Mouse (Mus musculus): ENCODE measurements around the gene Ccdc13. TPM values are rescaled to one million over a fixed set of nuclear protein-coding genes. Genes with fewer than 3 reads are reported as not detected.
A peak's percentile ranks its signal among the peaks of the same experiment; 100 is the strongest.

Ccdc13 gene
- polyA plus RNA-seq, 1 experiment from 2014 or later: 0.21 TPM

DNA sequence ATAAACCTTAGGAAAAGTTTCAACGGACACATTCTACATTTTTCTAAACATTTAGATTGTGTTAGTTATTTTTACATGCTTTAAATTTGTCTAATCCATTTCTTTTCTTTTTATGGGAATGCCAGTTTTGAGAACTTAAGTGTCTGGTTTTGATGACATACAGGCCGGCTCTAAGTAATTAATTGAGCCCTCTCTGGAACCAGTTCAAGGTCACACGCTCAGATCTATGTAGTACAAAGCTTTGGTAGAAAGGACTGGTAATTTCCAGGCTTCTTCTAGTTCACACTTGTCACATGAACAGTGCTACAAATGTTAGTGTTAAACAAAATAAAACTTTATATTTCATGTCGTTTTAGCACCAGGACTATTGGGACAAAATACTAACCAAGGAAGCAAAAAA lies 25.6 kb upstream of the Ccdc13 start:
- 68% methylated on average over 4 of the region's 4 CpGs for WGBS
- no peak for DNase-seq (ENCODE audit: low spot score)
- Histone ChIP-seq H3K36me3 (no peaks in the 10 kb centered on the region), H3K27me3 (ENCODE audit: insufficient read depth, poor library complexity, severe bottlenecking) (no peaks in the 10 kb centered on the region), H3K4me3 (no peak overlapping the region), H3K9me3 (no peaks in the 10 kb centered on the region), H3K27ac (no peak overlapping the region), H3K4me1 (0 out of 2 replicates have a peak, but pooled peaks cover 6% of the 10 kb centered on the region)

DNA sequence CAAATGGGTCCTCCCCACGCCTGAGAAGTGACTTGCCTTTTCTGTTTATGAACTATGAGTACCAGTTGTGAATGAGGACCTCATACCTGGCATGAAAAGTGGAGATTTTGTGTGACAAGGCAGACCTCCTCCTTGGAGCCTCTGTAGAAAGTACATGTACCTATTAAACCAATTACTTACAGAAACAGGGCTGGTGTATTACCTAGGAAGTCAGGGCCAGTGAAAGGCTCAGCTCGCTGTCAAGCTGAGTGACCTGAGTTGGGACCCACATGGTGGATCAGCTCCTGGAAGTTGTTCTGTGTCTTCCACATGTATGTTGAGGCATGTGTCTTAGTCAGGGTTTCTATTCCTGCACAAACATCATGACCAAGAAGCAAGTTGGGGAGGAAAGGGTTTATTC lies 21.7 kb upstream of the Ccdc13 start:
- no peak overlapping the region for H3K27ac ChIP-seq
- H3K4me3 ChIP-seq: no peak overlapping the region
- no peaks in the 10 kb centered on the region for H3K36me3 ChIP-seq
- H3K9me3 ChIP-seq: no peaks in the 10 kb centered on the region
- WGBS: 80% methylated on average over 2 of the region's 2 CpGs
- H3K27me3 ChIP-seq (ENCODE audit: insufficient read depth, poor library complexity, severe bottlenecking): no peaks in the 10 kb centered on the region
- H3K4me1 ChIP-seq: peaks cover 13% of the 10 kb centered on the region; the same call in 1 of the 2 replicates
- no peak for DNase-seq (ENCODE audit: low spot score)

DNA sequence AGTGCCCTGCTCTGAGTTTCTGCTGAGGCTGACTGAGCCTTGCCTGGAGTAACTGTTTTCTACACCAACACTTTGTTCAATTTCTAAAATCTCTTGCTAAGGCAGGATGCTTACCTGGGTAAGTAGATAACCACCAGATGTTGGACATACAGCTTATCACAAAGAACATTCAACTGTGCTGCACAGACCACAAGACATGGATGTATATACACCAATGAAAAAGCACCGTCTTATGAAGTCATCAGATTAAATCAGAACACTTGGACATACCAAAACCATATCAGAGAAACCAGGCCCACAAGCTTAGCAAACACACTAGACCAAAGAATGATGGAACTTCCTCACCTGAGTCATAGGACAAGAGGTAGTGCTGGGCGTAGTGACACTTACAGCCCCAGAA lies 20.1 kb upstream of the Ccdc13 start:
- 93% methylated on average over 2 of the region's 2 CpGs for WGBS
- Histone ChIP-seq H3K9me3 (no peaks in the 10 kb centered on the region), H3K36me3 (no peaks in the 10 kb centered on the region), H3K27me3 (ENCODE audit: insufficient read depth, poor library complexity, severe bottlenecking) (no peaks in the 10 kb centered on the region), H3K4me3 (no peak overlapping the region), H3K4me1 (peaks cover 8% of the 10 kb centered on the region; the same call in 1 of the 2 replicates), H3K27ac (no peak overlapping the region)
- no peak for DNase-seq (ENCODE audit: low spot score)

DNA sequence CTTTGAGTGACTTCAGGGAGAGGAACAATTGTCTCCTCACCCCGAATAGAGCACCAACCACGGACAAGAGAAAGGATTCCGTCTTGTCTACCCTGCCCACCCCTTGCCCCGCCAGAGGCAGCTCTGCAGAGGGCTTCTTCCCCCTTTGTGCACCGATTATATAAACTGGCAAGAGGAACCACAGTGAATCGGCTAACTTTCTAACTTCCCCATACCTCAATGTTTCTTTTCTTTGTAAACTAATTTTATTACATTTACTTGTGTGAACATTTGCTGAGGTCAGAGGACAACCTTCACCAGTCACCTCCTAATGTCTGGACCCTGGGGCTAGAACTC lies 18.9 kb upstream of the Ccdc13 start, which contains the start of gene Higd1a:
TSS of gene Higd1a (minus strand) at position 210 of the 336 bp plus-strand sequence.
- H3K4me1 ChIP-seq: peaks cover 8% of the 10 kb centered on the region; the same call in 1 of the 2 replicates
- H3K27ac ChIP-seq: peak within 1 kb of the TSS; percentile 99
- H3K36me3 ChIP-seq: peaks cover 6% of the 10 kb centered on the region; the same call in 1 of the 2 replicates
- H3K4me3 ChIP-seq: peak within 1 kb of the TSS; percentile 94
- no peaks in the 10 kb centered on the region for H3K27me3 ChIP-seq (ENCODE audit: insufficient read depth, poor library complexity, severe bottlenecking)
- WGBS: 14% methylated on average over 6 of the region's 6 CpGs
- H3K9me3 ChIP-seq: no peaks in the 10 kb centered on the region
- peak; percentile 74 for DNase-seq (ENCODE audit: low spot score)

DNA sequence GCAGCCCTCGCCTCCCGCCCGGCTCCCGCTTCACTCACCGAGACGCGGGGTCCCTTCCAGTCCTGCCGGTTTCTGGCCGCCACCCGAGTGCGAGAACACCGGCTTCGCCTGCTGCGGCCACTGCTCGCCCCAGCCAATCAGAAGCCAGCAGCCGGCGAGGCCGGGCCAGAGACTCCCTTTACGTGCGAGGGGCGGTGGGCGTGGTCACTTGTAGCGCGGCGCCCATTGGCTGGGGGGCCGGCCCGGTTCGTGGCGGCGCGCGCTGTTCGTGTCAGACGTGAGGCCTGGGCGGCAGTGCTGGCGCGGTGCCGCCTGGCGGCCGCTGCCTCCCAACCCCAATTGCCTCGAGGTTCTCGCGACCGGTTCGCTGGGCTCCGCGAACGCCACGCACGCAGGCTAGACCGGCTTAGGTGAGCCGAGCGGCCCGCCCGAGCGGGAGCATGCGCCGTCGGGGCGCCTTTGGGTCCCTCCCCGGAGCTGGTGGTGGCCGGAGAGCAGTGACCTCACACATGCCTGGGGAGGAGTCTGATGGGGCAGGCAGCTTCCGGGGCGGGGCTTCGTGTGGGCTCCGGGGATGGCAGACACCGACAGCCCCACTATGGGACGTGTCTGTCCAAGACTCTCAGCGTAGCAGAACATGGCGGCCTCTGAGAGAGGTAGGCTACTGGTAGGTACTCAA lies 18.4 kb upstream of the Ccdc13 start:
- Histone ChIP-seq H3K27me3 (ENCODE audit: insufficient read depth, poor library complexity, severe bottlenecking) (no peaks in the 10 kb centered on the region), H3K9me3 (no peaks in the 10 kb centered on the region), H3K4me1 (peaks cover 8% of the 10 kb centered on the region; the same call in 1 of the 2 replicates), H3K4me3 (peak overlapping the region; percentile 94), H3K36me3 (peaks cover 6% of the 10 kb centered on the region; the same call in 1 of the 2 replicates), H3K27ac (peak overlapping the region; percentile 99)
- WGBS: under 1% methylated on average over 70 of the region's 70 CpGs
- DNase-seq (ENCODE audit: low spot score): peak; percentile 98

DNA sequence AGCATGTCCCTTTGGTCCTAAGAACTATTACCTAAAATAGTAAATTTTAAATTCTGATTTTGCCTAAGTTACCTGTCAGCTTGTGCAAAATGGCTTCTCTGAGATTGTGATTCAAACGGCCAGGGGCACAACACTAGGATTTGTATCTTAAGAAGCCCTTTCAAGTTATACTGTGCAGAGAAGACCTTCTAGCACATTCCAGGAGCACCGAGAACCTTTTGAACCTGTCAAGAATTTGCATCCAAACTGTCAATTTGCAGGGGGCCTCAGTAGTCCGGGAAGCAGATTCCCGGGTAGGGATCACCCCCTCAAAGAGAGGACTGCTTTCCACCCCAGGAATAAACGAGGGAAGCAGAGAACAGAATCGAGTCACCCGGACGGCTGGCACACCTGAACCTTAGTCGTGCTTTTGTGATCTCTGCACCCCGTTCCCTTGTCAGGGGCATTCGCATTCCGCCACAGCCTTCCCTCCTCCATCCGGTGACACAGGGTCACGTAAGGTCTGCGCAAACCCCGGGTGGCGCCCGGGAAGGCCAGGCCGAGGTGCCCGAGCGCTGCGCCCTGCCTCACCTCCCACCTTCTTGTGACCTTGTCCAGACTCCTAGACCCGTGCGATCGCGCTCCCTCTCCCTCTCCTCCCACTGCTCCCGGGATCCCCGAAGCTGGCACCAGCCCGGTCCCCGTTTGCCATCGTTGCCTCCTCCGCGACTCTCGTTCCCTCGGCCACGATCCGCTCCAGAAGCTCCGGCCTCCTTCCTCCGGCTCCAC lies 17.6 kb upstream of the Ccdc13 start:
- H3K27me3 ChIP-seq (ENCODE audit: insufficient read depth, poor library complexity, severe bottlenecking): no peaks in the 10 kb centered on the region
- H3K4me1 ChIP-seq: peaks cover 8% of the 10 kb centered on the region; the same call in 1 of the 2 replicates
- peak; percentile 70 for DNase-seq (ENCODE audit: low spot score)
- WGBS: 2% methylated on average over 39 of the region's 39 CpGs
- H3K36me3 ChIP-seq: peaks cover 11% of the 10 kb centered on the region
- peak overlapping the region; percentile 99 for H3K27ac ChIP-seq
- no peaks in the 10 kb centered on the region for H3K9me3 ChIP-seq
- H3K4me3 ChIP-seq: peak overlapping the region; percentile 94

DNA sequence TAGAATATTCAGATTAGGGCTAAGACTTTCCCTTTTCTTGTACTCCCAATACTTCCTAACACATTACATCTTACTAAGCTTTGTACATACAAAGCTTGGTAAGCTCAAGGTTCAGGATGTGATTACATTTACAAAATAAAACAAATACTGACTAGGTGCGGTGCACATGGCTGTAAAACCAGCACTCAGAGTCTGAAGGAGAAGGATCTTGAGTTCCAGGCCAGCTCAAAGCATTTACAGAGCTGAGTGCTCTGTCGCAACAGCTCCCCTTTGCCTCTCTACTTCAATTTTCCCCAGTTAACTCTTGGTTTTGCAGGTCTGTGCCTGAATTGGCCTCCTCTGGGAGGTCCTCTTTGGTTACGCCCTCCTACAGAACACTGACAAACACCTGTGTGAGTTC lies 15.0 kb upstream of the Ccdc13 start:
- WGBS: 96% methylated on average over 3 of the region's 3 CpGs
- no peaks in the 10 kb centered on the region for H3K9me3 ChIP-seq
- no peak overlapping the region for H3K27ac ChIP-seq
- no peak for DNase-seq (ENCODE audit: low spot score)
- peaks cover 35% of the 10 kb centered on the region for H3K36me3 ChIP-seq
- H3K4me3 ChIP-seq: no peak overlapping the region
- peaks cover 8% of the 10 kb centered on the region; the same call in 1 of the 2 replicates for H3K4me1 ChIP-seq
- no peaks in the 10 kb centered on the region for H3K27me3 ChIP-seq (ENCODE audit: insufficient read depth, poor library complexity, severe bottlenecking)

DNA sequence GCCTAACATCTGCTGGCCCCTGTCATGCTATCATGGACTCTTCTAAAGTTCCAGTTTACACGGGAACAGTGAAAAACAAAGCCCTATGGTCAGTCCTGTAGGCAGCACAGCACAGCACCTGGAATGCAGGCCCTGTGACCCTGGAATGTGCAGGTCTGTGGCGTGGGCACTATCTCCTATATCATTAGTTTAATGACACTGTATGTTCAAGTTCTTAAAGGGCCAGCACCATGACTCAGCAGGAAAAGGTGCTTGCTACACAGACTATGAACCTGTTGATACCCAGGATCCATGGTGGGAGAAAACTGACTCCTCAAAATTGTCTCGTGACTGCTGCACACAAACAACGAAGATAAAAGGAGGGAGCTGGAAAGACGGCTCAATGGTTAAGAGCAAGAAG lies 8.6 kb upstream of the Ccdc13 start:
- Histone ChIP-seq H3K36me3 (peaks cover 57% of the 10 kb centered on the region), H3K27ac (no peak overlapping the region), H3K9me3 (no peaks in the 10 kb centered on the region), H3K4me3 (no peak overlapping the region), H3K4me1 (peaks cover 3% of the 10 kb centered on the region; the same call in 1 of the 2 replicates), H3K27me3 (ENCODE audit: insufficient read depth, poor library complexity, severe bottlenecking) (no peaks in the 10 kb centered on the region)
- no peak for DNase-seq (ENCODE audit: low spot score)
- 78% methylated on average over 5 of the region's 5 CpGs for WGBS

DNA sequence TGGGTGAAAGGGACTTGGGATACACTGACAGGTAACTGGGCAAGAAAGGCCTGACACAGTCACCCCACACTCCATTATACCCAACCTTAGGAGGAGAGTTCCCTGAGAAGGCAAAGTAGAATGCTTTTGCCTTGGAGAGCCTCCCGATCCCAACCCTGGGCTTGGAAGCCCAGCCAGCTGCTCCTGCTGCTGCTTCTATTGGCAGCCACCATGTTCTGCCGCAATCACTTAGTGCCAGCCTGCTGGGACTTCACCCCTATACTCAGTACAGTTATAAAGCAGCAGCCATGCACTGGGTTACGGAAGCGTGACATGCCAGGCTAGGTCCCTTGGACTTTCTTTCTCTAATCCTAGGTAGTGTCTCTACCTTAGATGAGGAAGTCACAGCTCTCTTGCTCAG lies 7.9 kb upstream of the Ccdc13 start:
- no peak overlapping the region for H3K4me3 ChIP-seq
- no peak for DNase-seq (ENCODE audit: low spot score)
- WGBS: 89% methylated on average over 4 of the region's 4 CpGs
- H3K9me3 ChIP-seq: no peaks in the 10 kb centered on the region
- peaks cover 55% of the 10 kb centered on the region for H3K36me3 ChIP-seq
- H3K27ac ChIP-seq: no peak overlapping the region
- peaks cover 3% of the 10 kb centered on the region; the same call in 1 of the 2 replicates for H3K4me1 ChIP-seq
- H3K27me3 ChIP-seq (ENCODE audit: insufficient read depth, poor library complexity, severe bottlenecking): no peaks in the 10 kb centered on the region

DNA sequence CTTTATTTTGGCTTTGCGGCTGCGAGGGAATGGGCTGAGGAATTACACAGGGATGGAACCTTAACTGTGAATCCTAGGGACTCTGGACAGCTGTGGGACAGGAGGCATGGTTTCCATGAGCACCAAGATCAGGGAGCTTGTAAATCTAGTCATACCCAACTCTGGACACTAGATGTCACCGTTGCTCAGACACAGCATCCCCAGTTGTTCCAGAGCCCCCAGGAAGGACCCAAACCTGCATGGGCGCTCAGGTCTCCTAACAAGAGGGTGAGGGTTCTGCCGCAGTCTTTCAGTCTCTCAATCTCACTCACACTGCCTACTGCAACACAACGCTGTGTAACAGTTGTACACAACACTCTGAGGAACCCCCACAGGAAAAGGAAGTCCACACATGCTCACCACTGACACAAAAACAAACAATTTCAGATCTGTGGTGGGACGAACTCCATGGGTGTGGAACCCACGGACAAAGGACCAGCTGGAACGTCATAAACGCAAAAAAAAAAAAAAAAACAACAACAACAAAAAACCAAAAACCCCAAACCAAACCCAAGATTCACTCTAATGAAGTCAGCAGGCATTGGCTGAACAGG lies 7.4 kb upstream of the Ccdc13 start:
- peaks cover 50% of the 10 kb centered on the region for H3K36me3 ChIP-seq
- DNase-seq (ENCODE audit: low spot score): no peak
- WGBS: 48% methylated on average over 10 of the region's 10 CpGs

DNA sequence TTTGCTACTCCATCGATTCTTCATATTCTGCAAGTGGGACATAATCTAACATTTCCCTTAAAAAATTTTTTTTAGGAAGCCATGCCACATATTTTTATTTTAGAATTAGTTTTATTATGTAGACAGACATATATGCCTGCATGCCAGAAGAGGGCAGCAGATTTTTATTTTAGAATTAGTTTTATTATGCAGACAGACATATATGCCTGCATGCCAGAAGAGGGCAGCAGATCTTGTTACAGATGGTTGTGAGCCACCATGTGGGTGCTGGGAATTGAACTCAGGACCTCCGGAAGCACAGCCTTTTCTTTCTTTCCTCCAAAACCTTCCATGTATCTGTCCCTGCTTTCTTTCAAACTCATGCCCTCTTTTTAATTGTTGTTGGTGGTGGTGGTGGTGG lies 3.7 kb upstream of the Ccdc13 start:
- DNase-seq (ENCODE audit: low spot score): no peak
- WGBS: 88% methylated on average over 2 of the region's 2 CpGs
- H3K36me3 ChIP-seq: peaks cover 15% of the 10 kb centered on the region
- no peaks in the 10 kb centered on the region for H3K9me3 ChIP-seq
- peaks cover 14% of the 10 kb centered on the region for H3K4me1 ChIP-seq
- 0 out of 2 replicates have a peak, but pooled peaks cover 16% of the 10 kb centered on the region for H3K27me3 ChIP-seq (ENCODE audit: insufficient read depth, poor library complexity, severe bottlenecking)
- H3K27ac ChIP-seq: no peak overlapping the region
- no peak overlapping the region for H3K4me3 ChIP-seq

More for the DNA sequence above, 7.4 kb upstream of the Ccdc13 start:
- Histone ChIP-seq H3K4me3 (no peak overlapping the region), H3K9me3 (no peaks in the 10 kb centered on the region), H3K4me1 (peaks cover 3% of the 10 kb centered on the region; the same call in 1 of the 2 replicates), H3K27ac (no peak overlapping the region), H3K27me3 (ENCODE audit: insufficient read depth, poor library complexity, severe bottlenecking) (0 out of 2 replicates have a peak, but pooled peaks cover 2% of the 10 kb centered on the region)

DNA sequence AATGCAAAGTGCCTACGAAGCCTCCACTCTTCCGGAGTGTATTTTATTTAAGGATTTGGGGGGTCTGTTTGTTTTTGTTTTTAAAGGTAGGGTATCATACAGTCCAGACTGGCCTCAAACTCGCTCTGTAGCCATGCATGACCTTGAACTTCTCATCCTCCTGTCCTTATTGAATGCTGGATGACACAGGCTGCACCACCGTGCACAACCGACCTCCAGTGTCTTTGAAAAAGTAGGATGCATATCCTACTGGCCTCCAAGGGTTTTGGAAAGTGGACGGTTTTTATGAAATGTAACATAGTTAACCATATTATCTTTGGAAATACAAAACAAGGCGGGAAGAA lies 333 bp upstream of the Ccdc13 start:
- peaks cover 11% of the 10 kb centered on the region for H3K4me1 ChIP-seq
- H3K27ac ChIP-seq: peak overlapping the region; percentile 64
- H3K9me3 ChIP-seq: no peaks in the 10 kb centered on the region
- no peak for DNase-seq (ENCODE audit: low spot score)
- peak overlapping the region; percentile 65 for H3K4me3 ChIP-seq
- WGBS: 48% methylated on average over 7 of the region's 7 CpGs
- peaks cover 3% of the 10 kb centered on the region; the same call in 1 of the 2 replicates for H3K36me3 ChIP-seq
- H3K27me3 ChIP-seq (ENCODE audit: insufficient read depth, poor library complexity, severe bottlenecking): 0 out of 2 replicates have a peak, but pooled peaks cover 23% of the 10 kb centered on the region

DNA sequence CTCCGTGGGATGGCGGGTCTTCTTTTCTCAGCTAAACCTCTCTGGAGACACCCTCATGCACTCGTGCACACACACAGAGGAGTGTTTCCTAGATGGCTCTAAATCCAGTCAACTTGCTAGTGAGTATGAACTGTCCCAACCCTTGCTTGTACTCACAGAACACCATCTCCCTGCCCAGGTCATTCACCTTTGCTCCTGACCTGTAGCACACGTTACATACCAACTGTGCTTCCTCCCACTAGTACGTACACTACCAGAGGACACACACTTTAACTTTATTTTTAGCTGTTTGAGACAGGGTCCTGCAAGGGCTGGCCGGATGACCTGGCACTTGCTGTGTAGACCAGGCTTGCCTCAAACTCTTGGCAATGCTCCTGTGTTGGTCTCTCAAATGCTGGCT lies 1.3 kb downstream of the Ccdc13 start:
- Histone ChIP-seq H3K36me3 (no peaks in the 10 kb centered on the region), H3K9me3 (no peaks in the 10 kb centered on the region), H3K4me1 (peaks cover 11% of the 10 kb centered on the region), H3K27ac (no peak overlapping the region), H3K27me3 (ENCODE audit: insufficient read depth, poor library complexity, severe bottlenecking) (0 out of 2 replicates have a peak, but pooled peaks cover 33% of the 10 kb centered on the region), H3K4me3 (no peak overlapping the region)
- 79% methylated on average over 6 of the region's 6 CpGs for WGBS
- DNase-seq (ENCODE audit: low spot score): no peak

Measured in heart, embryonic 10.5 days (tissue).